Mouse (Mus musculus): Measurements from ENCODE around the gene Ensa. TPM values are rescaled to one million over a fixed set of nuclear protein-coding genes. Genes with fewer than 3 reads are reported as not detected.
"Not testable (repeated sequence)": the region's sequence is repeated elsewhere in the genome, so short reads cannot be mapped to it uniquely, and the experiment has no call there.

The Ensa gene
- polyA plus RNA-seq, 1 experiment from 2014 or later, result 106 TPM

GRCm38 (mm10) chr3:95648016-95648415 is 23.2 kb downstream of the Ensa start:
- Histone ChIP-seq H3K27me3 (no peaks in the 10 kb centered on the region), H3K9ac (replicated peaks) (no peak overlapping the region), H3K27ac (replicated peaks) (no peak overlapping the region), H3K4me1 (0 out of 2 replicates have a peak, but pooled peaks cover 4% of the 10 kb centered on the region), H3K36me3 (no peaks in the 10 kb centered on the region), H3K9me3 (no peaks in the 10 kb centered on the region), H3K4me3 (no peak overlapping the region), H3K4me2 (replicated peaks) (no peak overlapping the region)
- no peak for ATAC-seq (ENCODE audit: low FRiP score, low read depth)
- 92% methylated on average over 5 of the region's 5 CpGs for WGBS

GRCm38 (mm10) chr3:95650276-95651032 is 25.7 kb downstream of the Ensa start:
- Histone ChIP-seq H3K27ac (replicated peaks) (no peak overlapping the region), H3K4me2 (replicated peaks) (no peak overlapping the region), H3K9ac (replicated peaks) (no peak overlapping the region), H3K4me3 (no peak overlapping the region), H3K9me3 (no peaks in the 10 kb centered on the region), H3K4me1 (0 out of 2 replicates have a peak, but pooled peaks cover 7% of the 10 kb centered on the region), H3K36me3 (no peaks in the 10 kb centered on the region), H3K27me3 (no peaks in the 10 kb centered on the region)
- no peak for ATAC-seq (ENCODE audit: low FRiP score, low read depth)
- 83% methylated on average over 6 of the region's 6 CpGs for WGBS

DNA sequence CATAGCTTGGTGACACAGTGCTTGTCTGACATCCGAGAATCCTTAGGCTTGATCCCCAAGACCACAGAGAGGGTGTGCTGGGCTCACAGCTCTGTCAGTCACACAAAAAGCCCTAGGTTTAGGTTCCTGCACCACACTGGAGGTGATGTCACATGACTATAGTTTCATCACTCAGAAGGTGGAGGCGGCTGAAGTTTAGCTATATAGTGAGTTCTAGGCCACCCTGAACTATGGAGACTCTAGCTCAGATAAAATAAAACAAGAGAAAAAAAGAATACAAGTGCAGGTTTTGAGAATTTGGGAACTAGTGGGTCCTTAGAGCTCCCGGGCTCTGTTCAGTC is 26.2 kb downstream of the Ensa start:
- Histone ChIP-seq H3K4me3 (no peak overlapping the region), H3K4me1 (0 out of 2 replicates have a peak, but pooled peaks cover 7% of the 10 kb centered on the region), H3K9me3 (no peaks in the 10 kb centered on the region), H3K27ac (replicated peaks) (no peak overlapping the region), H3K27me3 (no peaks in the 10 kb centered on the region), H3K36me3 (no peaks in the 10 kb centered on the region), H3K9ac (replicated peaks) (no peak overlapping the region), H3K4me2 (replicated peaks) (no peak overlapping the region)
- 96% methylated on average over 3 of the region's 3 CpGs for WGBS
- ATAC-seq (ENCODE audit: low FRiP score, low read depth), result no peak

- no peaks in the 10 kb centered on the region for H3K27me3 ChIP-seq
- H3K36me3 ChIP-seq, result no peaks in the 10 kb centered on the region
- no peak overlapping the region for H3K9ac ChIP-seq (replicated peaks)
- H3K9me3 ChIP-seq, result no peaks in the 10 kb centered on the region
- H3K27ac ChIP-seq (replicated peaks), result no peak overlapping the region
- no peak overlapping the region for H3K4me3 ChIP-seq
- 91% methylated on average over 16 of the region's 16 CpGs for WGBS
- no peak overlapping the region for H3K4me2 ChIP-seq (replicated peaks)
- ATAC-seq (ENCODE audit: low FRiP score, low read depth), result no peak
- H3K4me1 ChIP-seq, result 0 out of 2 replicates have a peak, but pooled peaks cover 7% of the 10 kb centered on the region
These were observed 26.8 kb downstream of the Ensa start for GRCm38 (mm10) chr3:95651391-95652203.

GRCm38 (mm10) chr3:95652204-95652811 is 27.5 kb downstream of the Ensa start:
- no peak for ATAC-seq (ENCODE audit: low FRiP score, low read depth)

DNA sequence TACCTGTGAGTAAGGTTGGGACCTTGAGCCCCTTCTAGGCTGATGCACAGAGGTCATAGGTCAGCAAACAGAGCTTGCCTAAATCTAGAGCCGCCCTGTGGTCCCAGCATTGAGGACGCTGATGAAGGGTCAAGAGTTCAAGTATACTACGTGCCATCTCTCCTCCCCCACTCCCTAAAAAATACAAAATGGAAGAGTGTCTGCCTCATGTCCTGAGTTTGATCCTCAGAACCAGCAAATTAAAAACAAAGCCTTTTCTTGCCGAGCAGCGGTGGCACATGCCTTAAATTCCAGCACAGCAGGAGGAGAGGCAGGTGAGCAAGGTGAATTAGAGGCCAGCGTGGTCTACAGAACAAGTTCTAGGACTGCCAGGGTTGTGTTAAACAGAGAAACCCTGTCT is 28.1 kb downstream of the Ensa start:
- Histone ChIP-seq H3K4me1 (0 out of 2 replicates have a peak, but pooled peaks cover 7% of the 10 kb centered on the region), H3K36me3 (no peaks in the 10 kb centered on the region), H3K9ac (replicated peaks) (no peak overlapping the region), H3K4me2 (replicated peaks) (no peak overlapping the region), H3K27ac (replicated peaks) (no peak overlapping the region), H3K9me3 (no peaks in the 10 kb centered on the region), H3K27me3 (no peaks in the 10 kb centered on the region), H3K4me3 (no peak overlapping the region)
- ATAC-seq (ENCODE audit: low FRiP score, low read depth), result no peak
- WGBS, result 18% methylated on average over 6 of the region's 6 CpGs

More at GRCm38 (mm10) chr3:95652204-95652811, 27.5 kb downstream of the Ensa start:
- Histone ChIP-seq H3K36me3 (no peaks in the 10 kb centered on the region), H3K4me3 (no peak overlapping the region), H3K27ac (replicated peaks) (no peak overlapping the region), H3K4me1 (0 out of 2 replicates have a peak, but pooled peaks cover 7% of the 10 kb centered on the region), H3K4me2 (replicated peaks) (no peak overlapping the region), H3K27me3 (no peaks in the 10 kb centered on the region), H3K9me3 (no peaks in the 10 kb centered on the region), H3K9ac (replicated peaks) (no peak overlapping the region)
- WGBS, result 52% methylated on average over 7 of the region's 7 CpGs

DNA sequence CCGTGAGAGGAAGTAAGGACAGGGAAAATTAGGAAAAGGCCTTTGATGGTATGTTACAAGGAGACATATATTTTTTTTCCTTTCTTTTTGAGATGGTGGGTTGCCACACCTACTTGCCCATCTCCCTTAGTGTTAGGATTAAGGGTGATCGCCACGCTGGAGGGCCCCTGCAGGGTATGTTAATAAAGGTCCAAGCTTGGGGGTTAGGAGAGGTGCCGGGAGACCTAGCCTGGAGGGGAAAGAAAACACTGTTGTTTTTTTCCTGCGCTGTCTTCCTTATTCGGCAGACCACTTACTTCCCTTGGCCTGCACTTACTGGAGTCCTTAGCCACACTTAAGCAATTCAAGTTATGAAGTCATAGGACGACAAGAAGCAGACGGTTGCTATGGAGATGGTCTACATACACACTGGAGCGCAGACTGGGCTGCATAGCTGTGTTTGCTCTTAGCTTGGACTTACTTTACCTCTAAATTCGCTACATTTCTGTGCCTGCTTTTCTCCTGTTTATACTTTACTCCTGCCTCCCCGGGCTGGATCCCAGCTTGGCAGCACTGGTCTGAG is 28.8 kb downstream of the Ensa start:
- no peak for ATAC-seq (ENCODE audit: low FRiP score, low read depth)
- no peaks in the 10 kb centered on the region for H3K36me3 ChIP-seq
- H3K27ac ChIP-seq (replicated peaks), result 0 out of 2 replicates have a peak overlapping the region, but pooled peaks have one; percentile 4
- WGBS, result 17% methylated on average over 11 of the region's 11 CpGs
- 0 out of 2 replicates have a peak, but pooled peaks cover 7% of the 10 kb centered on the region for H3K4me1 ChIP-seq
- no peak overlapping the region for H3K4me2 ChIP-seq (replicated peaks)
- H3K9ac ChIP-seq (replicated peaks), result no peak overlapping the region
- no peaks in the 10 kb centered on the region for H3K27me3 ChIP-seq
- H3K9me3 ChIP-seq, result no peaks in the 10 kb centered on the region
- no peak overlapping the region for H3K4me3 ChIP-seq

DNA sequence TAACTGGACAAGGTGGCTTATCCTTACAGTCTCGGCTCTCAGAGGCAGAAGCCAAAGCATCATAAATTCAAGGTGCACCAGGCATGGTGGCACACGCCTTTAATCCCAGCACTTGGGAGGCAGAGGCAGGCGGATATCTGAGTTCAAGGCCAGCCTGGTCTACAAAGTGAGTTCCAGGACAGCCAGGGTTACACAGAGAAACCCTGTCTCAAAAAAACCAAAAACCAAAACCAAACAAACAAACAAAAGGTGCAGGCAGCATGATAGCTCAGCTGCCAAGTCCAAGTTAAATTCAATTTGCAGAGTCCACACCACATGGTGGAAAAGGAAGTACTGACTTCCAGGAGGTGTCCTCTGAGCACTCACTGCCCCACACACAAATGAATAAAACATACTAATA is 29.6 kb downstream of the Ensa start:
- H3K27me3 ChIP-seq, result not testable (repeated sequence)

GRCm38 (mm10) chr3:95655437-95655836 is 30.6 kb downstream of the Ensa start:
- Histone ChIP-seq H3K36me3 (peaks cover 2% of the 10 kb centered on the region), H3K4me2 (replicated peaks) (no peak overlapping the region), H3K27ac (replicated peaks) (no peak overlapping the region), H3K4me1 (peaks cover 12% of the 10 kb centered on the region), H3K9ac (replicated peaks) (no peak overlapping the region), H3K4me3 (no peak overlapping the region), H3K27me3 (no peaks in the 10 kb centered on the region), H3K9me3 (no peaks in the 10 kb centered on the region)
- ATAC-seq (ENCODE audit: low FRiP score, low read depth), result no peak
- 85% methylated on average over 5 of the region's 5 CpGs for WGBS

More for the DNA sequence above, 29.6 kb downstream of the Ensa start:
- H3K4me2 ChIP-seq (replicated peaks); H3K4me3 ChIP-seq; H3K27ac ChIP-seq (replicated peaks); ATAC-seq (ENCODE audit: low FRiP score, low read depth); H3K9me3 ChIP-seq; H3K36me3 ChIP-seq; H3K9ac ChIP-seq (replicated peaks); H3K4me1 ChIP-seq: not testable (repeated sequence)
- WGBS, result 97% methylated on average over 3 of the region's 3 CpGs

DNA sequence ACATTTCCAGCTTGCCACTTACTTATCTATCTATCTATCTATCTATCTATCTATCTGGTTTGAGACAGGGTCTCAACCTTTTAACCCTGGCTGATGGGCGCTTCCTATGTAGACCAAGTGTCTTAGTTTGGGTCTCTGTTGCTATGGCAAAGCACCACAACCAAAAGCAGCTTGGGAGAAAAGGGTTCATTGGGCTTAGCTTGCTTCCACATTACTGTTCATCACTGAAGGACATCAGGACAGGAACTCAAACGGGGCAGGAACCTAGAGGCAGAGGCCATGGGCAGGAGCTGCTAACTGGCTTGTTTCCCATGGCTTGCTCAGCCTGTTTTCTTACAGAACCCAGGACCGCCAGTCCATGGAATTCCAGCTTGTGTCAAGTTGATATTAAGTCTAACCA is 32.3 kb downstream of the Ensa start:
- Histone ChIP-seq H3K4me1 (peaks cover 28% of the 10 kb centered on the region), H3K36me3 (peaks cover 14% of the 10 kb centered on the region), H3K9me3 (no peaks in the 10 kb centered on the region), H3K4me3 (no peak overlapping the region), H3K27ac (replicated peaks) (no peak overlapping the region), H3K27me3 (no peaks in the 10 kb centered on the region), H3K4me2 (replicated peaks) (no peak overlapping the region), H3K9ac (replicated peaks) (no peak overlapping the region)
- 90% methylated on average over 3 of the region's 3 CpGs for WGBS
- no peak for ATAC-seq (ENCODE audit: low FRiP score, low read depth)

GRCm38 (mm10) chr3:95657711-95658110 is 32.9 kb downstream of the Ensa start:
- Histone ChIP-seq H3K4me2 (replicated peaks) (peak overlapping the region; percentile 63), H3K9me3 (no peaks in the 10 kb centered on the region), H3K4me3 (peak overlapping the region; percentile 99), H3K36me3 (peaks cover 20% of the 10 kb centered on the region), H3K9ac (replicated peaks) (peak overlapping the region; percentile 99; the same call in 1 of the 2 replicates), H3K27ac (replicated peaks) (no peak overlapping the region), H3K4me1 (peaks cover 31% of the 10 kb centered on the region), H3K27me3 (no peaks in the 10 kb centered on the region)
- WGBS, result 87% methylated on average over 3 of the region's 3 CpGs
- ATAC-seq (ENCODE audit: low FRiP score, low read depth), result no peak
